Mouse (Mus musculus): ENCODE results near the gene Psmd11.
"Not testable (repeated sequence)": the region's sequence is repeated elsewhere in the genome, so short reads cannot be mapped to it uniquely, and the experiment has no call there.

Gene Psmd11

DNA sequence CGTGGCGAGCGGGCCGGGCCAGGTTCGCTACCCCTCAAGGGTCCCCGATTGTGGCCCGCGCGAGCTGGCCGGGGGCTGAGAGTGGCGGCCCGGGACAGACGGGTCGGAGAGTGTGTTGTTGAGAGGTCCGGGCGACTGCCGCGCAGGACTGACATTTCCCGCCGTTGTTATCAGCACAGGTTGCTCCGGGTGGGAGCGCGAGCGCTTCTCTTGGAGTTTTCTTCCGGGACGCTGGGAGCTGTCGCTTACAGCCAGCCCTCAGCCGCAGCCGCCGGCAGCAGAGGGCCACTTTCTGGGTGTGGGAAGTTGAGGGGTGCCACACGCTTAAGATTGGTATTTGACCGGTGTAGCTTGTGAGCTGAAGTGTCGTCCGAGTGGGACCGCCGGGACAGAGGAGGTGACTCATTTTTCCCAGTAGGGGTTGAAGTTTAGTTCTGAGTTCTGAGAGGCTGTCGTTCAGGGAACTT lies 627 bp downstream of the Psmd11 start:
- no peak for DNase-seq (ENCODE audit: low read depth, low spot score)

DNA sequence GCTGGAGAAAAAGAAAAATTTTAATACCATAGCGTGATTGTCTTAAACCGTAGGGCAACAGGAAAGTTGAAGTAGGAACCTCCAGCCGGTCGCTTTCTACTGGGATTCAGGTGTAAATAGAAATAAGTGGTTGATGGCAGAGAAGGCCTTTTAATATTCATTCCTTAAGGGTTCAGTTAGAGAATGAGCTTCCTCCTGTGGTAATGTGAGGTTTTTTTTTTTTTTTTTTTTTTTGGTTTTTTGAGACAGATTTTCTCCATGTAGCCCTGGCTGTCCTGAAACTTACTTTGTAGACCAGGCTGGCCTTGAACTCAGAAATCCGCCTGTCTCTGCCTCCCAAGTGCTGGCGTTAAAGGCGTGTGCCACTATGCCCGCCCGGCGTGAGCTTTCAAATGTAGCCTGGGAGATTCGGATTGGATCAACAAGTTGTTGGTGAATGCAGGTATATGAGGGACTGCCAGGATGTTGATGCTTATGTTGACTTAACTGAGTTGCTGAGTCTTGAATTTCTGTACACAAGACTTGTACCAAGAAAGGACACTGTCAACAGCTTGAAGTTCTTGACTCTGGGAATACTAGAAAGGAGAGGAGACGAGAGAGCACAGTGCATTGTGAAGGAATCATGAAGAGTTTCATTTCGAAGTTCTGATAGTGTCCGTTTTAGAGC lies 1.2 kb downstream of the Psmd11 start:
- DNase-seq (ENCODE audit: low read depth, low spot score), result no peak

DNA sequence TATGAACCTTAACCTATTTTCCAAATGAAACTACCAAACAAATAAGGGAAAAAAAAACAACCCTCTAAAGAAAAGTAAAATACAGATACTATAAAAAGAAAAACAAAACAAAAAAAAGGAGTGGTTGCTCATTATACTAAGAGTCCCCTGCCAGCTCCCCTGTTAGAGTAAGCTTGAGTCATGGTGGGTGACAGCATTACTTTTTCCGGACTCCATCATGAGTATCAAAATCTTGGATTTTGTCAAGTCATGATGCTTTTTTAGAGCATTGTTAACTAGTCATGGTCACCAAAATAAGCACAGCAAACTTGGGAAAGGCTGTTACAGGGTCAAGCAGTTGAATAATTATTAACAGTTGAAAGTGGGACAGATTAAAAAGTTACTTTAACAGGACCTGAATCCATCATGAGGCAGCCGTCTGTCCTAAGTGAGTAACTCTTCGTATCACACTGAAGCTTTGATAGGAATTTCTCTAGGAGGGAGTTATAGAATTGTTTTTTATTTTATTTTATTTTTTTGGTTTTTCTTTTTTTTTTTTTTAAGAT lies 2.0 kb downstream of the Psmd11 start:
- DNase-seq (ENCODE audit: low read depth, low spot score), result no peak

DNA sequence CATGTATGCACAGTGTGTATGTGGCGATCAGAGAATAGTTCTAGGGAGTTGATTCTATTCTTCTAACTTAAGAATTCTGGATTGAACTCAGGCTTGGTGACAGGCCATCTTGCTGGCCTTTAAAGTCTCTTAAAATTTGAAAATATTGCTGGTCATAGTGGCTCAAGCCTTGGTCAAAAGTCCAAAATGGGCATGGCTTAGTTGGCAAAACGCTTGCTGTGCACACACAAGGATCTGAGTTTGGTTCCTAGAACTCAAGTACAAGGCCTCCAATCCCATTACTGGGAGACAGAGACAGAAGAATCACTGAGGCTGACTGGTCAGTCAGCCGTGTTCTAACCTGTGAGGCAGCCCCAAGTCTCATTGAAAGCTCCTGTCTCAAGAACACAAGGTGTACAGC lies 18.5 kb downstream of the Psmd11 start:
- no peak for DNase-seq (ENCODE audit: low read depth, low spot score)

DNA sequence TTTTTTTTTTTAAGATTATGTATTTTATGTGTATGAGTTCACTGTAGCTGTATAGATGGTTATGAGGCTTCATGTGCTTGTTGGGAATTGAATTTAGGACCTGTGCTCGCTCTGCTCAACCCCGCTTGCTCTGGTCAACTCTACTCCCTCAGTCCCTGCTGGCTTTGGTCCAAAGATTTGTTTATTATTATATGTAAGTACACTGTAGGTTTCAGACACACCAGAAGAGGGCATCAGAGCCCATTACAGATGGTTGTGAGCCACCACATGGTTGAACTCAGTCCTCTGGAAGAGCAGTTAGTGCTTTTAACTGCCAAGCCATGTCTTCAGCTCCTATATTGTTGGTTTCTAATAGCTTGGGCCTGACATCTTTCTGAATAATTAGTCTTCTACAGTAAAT lies 21.4 kb downstream of the Psmd11 start:
- DNase-seq (ENCODE audit: low read depth, low spot score), result no peak

DNA sequence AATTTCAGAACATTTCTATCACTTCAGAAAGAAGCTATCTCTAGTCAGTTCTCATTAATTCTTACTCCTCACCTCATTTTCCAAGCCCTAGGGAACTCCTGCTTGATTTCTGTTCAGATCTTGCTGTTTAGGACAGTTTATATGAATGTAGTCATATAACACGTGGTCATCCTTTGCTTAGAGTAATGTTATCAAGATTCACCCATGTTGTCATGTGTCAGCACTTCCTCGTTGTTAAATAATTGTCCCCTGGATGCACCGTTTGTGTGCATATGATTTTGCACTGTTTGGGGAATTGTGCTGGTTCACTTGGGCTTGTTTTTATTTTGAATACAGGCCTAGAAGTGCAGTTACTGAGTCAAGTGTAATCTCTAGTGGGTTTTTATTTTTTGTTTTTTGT lies 23.8 kb downstream of the Psmd11 start:
- no peak for DNase-seq (ENCODE audit: low read depth, low spot score)

DNA sequence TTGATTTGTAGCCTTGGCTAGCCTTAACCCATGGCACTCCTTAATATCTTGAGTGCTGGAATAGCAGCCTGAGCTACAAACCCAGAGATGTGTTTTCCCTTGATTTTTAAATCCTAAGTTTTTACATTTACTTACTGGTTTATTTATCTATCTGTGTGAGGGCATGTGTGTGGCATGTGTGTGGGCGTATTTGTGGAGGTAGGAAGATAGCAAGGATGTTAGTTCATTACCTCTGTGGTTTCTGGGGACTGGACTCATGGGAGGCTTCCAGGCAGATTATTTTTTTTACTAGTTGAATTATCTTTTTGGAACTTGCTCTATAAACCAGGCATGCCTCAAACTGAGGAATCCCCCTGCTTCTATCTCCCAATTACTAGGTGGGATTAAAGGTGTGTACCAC lies 24.8 kb downstream of the Psmd11 start:
- DNase-seq (ENCODE audit: low read depth, low spot score), result no peak

DNA sequence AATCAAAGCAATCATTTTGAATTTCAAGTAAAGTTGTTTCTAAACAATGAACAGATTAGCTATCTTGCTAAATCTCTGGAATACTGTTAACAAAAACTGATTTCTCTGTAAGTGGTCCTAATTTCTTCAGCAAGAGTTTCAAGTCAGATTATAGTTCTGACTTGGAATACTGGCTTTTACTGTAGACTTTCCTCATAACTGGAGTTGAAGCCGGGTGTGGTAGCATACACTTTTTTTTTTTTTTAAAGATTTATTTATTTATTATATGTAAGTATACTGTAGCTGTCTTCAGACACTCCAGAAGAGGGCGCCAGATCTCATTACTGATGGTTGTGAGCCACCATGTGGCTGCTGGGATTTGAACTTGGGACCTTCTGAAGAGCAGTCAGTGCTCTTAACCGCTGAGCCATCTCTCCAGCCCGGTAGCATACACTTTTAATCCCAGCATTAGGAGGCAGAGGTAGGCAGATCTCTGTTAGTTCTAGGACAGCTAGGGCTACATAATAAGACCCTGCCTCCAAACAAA lies 35.3 kb downstream of the Psmd11 start:
- not testable (repeated sequence) for DNase-seq (ENCODE audit: low read depth, low spot score)

DNA sequence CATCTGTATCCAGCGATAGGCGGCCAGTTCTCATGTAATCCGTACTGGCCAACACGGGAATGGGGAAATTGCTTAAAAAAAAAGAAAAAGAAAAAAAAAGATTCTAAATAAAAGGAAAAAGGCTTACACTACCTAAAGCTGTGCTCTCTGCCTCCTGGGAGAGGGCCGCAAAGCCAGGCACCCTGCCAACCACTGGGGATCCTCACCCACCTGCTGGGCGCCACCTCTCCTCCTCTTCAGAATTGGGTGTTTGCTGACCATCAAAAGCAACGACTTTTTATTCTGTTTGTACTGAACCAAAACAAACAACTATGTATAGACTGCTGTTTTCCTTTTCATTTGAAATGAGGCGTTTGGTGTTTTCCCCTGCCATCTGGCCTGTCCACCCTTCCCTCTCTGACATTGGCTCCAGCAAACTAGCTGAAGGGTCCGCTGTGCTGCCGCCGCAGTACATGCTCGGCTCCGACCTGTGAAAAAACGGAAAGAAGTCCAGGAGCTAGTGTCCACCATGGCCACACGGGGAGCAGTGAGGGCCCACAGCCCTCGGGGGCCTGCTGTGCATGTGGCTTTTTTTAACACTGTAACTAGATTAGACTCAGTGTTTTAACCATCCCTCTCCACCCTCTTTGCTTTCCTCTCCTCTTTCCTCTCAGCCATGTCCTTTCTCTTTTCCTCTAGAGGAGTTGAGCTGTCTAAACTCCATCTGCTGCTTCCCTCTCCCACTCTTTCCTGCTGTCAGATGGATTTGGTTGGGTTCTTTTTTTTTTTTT lies 43.6 kb downstream of the Psmd11 start:
- DNase-seq (ENCODE audit: low read depth, low spot score), result no peak

DNA sequence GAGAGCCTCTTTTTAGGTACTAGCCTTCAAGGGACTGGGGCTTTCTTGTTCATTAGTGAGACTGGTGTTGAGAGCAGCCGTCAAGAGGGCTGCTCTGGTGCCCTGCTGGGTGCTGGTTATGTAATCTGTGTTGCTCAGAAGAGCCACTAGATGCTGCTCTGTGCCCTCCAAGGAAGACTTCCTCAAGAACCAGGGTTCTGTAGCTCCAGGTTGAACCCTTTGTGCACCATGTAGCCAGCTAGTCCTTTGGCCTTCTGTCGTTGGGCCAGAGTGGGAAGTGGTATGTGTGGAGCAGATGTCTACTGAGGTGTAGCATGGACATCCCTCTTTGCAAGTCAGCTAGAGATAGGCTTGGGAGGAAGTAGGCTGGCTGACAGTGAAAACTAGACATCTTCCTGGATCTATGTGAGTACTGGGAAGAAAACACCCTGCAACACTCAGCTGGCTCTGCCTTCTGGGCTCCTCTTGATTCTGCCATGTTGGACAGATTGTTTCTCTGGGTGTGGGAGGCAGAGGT lies 45.8 kb downstream of the Psmd11 start:
- peak; percentile 52 for DNase-seq (ENCODE audit: low read depth, low spot score)

DNA sequence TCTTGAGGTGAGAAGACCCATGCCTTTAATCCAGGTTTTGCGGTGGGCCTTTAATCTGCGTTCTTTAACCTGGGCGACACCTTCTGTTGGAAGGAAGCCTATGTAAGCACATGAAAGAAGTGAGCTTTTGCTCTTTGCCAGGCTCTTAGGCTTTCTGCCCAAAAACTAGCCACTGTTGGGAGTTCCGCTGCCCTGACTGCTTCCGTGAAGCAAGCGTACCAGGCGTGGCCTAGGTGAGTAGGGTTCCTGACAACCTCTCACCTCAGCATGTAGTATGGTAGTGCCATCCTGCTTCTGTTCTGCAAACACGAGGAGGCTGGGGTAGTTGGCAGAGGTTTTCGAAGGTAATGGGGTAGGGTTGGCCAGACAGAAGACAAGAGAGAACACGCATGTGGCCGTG lies 46.4 kb downstream of the Psmd11 start:
- DNase-seq (ENCODE audit: low read depth, low spot score), result no peak

DNA sequence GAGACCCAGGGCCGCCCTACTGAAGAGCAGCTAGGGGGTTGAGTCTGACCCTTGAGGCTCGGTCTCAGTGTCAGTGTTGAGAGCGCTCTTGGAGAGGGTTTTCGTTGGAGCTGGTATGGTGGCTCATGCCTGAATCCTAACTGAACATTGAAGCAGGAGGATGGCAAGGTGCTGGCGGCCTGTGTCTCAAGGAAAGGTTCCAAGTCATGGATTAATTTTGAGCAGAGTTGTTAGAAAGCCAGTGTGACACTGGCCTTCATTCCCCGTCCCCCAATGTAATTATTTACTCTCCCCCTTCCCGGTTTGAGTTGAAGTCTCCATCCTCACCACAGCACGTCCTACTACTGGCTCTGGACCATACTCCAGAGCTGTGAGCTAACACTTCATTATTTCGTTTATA lies 47.1 kb downstream of the Psmd11 start:
- DNase-seq (ENCODE audit: low read depth, low spot score), result no peak

DNA sequence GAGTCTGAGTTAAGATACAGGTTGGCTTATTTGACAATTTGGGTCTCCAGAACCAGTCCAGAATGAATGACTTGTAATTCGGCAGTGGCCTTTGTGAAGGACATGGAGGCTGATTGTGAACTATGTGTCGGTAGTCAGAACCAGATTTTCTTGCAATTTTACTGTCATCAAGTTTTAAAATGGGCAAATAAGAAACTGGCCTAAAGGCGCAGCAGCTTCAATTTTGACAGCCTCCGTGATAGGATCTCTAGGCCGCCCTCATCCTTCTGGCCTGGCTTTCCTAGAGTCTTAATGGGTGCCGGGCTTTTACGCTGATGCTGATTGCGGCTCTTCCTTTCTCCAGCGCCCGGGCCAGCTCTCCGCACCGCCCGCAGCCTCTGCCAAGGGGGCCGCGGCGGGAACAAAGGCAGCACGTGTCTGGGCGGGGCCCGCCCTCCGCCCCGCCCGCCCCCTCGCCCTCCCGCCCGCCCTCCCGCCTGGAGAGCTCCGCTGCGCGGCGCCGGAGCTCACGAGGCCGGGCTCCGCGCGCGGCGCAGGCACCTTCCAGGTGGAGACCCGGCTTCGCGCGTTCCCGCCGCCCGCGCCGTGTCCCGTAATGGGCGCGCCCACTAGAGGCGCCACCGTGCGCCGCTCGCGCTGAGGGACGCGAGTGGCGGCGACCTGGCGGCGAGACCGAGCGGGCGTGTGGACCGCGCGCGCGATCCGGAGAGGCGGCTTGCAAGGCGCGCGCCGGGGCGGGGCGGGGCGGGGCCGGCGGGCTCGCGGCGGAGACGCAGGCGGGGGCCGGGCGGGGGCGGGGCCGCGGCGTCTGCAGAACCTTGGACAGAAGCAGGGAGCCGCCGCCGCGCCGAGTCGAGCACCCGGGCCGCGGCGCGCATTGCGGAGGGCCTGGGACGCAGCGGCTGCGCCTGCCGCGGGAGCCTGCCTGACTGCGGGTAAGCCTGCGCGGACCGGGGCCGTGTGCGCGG lies 48.1 kb downstream of the Psmd11 start, which contains the start of gene Cdk5r1:
TSS of gene Cdk5r1 (plus strand) at position 802 of the 968 bp plus-strand sequence.
- peak; percentile 95 for DNase-seq (ENCODE audit: low read depth, low spot score)

DNA sequence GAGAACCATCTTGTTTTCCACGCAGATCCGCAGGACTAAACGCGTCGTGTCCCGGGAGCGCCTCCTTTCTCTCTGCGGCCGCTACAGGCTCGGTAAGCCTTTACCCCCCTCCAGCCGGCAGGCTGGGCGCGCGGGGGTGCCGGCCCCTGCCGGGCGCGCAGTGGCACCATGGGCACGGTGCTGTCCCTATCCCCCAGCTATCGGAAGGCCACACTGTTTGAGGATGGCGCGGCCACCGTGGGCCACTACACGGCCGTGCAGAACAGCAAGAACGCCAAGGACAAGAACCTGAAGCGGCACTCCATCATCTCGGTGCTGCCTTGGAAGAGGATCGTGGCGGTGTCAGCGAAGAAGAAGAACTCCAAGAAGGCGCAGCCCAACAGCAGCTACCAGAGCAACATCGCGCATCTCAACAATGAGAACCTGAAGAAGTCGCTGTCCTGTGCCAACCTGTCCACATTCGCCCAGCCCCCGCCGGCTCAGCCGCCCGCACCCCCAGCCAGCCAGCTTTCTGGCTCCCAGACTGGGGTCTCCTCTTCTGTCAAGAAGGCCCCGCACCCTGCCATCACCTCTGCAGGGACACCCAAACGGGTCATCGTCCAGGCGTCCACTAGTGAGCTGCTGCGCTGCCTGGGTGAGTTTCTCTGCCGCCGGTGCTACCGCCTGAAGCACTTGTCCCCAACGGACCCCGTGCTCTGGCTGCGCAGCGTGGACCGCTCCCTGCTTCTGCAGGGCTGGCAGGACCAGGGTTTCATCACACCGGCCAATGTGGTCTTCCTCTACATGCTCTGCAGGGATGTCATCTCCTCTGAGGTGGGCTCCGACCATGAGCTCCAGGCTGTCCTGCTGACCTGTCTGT lies 49.2 kb downstream of the Psmd11 start:
- no peak for DNase-seq (ENCODE audit: low read depth, low spot score)

DNA sequence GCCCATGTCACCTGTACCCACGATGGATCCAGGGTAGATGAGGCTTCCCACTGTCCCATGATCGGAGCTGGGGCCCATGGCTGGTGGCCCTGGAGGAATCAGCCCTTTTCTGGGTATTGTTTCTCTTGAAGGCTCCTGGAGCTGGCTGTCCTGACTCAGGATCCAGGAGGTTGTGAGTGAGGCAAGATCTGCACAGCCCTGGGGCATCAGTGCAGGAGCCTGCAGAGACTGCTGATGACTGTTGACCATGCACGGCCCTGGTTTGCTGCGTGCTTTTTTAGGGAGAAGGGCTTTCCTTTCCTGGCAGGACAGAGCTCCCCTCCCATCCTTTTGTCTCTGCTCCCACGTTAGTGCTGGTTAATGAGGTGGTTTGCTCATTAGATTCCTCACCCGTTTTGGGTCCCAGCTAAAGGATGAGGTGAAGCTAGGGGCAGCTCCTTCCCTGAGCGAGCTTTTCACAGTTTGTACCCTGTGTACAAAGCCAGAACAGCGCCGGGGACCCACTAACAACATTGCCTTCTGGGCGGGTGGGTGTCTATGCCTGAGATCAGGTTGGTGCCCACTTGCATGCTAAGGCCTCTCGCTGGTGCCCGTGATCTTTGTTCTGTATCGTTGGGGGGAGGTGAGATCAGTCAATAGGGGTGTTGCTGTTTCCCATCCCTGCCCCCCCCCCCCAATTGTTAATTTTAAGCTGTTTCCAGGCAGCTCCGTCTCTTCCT lies 50.4 kb downstream of the Psmd11 start:
- no peak for DNase-seq (ENCODE audit: low read depth, low spot score)

DNA sequence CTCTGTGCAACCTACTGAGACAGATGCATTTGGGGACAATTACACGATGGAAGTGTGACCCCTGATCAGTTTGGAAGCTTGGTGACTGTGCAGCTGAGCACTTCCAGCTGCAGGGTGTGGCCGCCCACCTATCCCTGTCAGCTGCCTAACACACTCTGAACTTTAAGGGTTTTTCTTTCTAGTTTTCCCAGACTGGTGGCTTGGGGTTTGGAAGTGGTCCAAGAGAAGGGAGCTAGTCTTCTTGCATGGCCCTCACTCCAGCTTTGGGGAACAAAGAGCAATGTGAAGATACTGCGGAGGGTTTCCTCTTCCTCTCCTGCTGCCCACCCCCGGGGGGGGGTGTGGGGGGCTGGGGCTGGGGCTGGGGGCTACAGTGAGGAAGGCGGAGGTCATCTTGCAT lies 51.0 kb downstream of the Psmd11 start:
- DNase-seq (ENCODE audit: low read depth, low spot score), result no peak

DNA sequence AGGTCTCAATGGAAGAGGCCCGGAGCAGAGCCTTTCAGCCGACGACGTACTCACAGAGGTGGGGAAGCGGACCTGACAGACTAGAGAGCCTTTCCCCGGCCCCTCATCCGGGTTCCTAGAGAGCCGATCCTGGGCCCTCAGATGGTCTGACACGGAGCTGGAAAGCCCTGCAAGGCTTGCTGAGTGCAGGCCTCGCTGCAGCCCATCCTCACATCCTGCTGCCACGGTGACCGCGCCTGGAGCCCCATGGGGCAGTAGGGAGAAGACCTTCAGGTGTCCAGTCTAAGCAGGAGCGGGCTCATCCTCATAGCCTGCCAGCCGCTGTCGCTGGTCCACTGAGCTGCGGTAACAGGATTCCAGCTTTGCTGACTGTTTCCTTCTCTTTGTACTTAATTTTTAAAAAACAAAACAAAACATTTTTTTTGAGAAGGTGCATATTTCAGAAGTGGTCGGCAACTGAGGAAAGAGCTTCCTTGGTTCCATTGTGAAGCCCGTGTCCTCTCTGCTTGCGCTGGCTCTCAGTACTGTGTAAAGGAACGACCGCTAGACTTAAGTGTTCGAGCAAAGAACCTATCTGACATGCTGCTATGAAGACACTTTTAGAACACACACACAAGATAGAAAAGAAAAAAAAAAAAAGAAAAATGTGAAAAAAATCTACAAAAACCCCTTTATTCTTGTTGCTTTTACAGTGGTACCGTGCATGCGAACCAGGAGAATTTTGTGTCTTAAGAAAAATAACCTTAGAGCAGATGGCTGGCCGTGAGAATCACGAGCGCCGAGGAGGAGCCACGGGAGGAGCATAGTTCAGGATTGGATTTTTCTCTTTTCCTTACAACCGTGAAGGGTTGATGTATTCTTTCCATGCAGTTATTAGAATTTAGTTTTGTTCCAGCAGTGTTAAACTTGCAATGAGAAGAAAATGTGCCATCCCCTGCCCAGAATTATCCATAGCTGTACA lies 51.8 kb downstream of the Psmd11 start:
- no peak for DNase-seq (ENCODE audit: low read depth, low spot score)

DNA sequence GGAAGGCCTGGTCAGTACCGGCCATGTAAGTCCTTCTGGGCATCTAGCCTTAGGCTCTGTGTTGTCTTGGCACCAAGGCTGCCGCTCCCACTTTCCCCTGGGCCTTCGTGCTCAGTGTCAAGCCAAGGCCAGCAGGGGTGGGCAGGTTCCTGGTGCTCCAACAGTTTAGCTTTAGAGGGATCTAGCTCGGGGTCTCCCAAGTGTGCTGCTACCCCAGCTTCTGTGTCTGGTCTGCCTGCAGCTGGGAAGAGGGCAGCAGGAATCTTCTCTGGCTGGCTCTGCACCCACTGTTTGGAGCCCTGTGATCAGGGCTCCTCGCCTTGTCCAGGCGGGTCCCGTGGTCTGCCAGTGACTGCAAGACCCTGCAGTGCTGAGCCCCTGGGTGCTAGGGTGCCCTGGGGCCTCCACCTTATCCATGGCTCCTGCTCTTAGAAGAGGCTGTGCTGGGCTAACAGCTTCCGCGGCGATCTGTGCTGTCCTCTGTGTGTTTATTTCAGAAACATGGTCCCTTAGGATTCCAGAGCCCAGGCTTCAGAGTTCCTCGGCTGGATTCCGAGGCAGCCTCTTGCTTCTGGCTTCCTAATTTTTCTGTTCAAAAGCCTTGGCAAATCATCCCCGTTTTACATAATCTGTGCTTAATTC lies 53.1 kb downstream of the Psmd11 start:
- DNase-seq (ENCODE audit: low read depth, low spot score), result no peak
